Mouse (Mus musculus) left cerebral cortex, postnatal 10 days (tissue): ENCODE data around the gene Ankrd40. TPM values are rescaled to one million over a fixed set of nuclear protein-coding genes. Genes with fewer than 3 reads are reported as not detected.

ENCODE experiments used
- DNase-seq, 2 experiments: peaks; one replicate each; pipeline ENCODE4 v3.0.0; 2021 to 2022; ENCODE audit warnings: low spot score in 2 of 2, mixed read lengths in 1 of 2; ENCODE audit errors: extremely low spot score in 1 of 2
- intact Hi-C: fragments of 180-260 bp; cut with DNase I; formaldehyde crosslinking; loops from one replicate; pipeline ENCODE4 v1.15.1; 2025
- total RNA-seq, 2 experiments: library from RNA; stranded (reverse); gene quantifications; 2 replicates each; pipeline ENCODE4 v1.2.3; 2021

The Ankrd40 gene
- total RNA-seq: 10 to 100 TPM; 73.3 to 75.7 TPM

DNA sequence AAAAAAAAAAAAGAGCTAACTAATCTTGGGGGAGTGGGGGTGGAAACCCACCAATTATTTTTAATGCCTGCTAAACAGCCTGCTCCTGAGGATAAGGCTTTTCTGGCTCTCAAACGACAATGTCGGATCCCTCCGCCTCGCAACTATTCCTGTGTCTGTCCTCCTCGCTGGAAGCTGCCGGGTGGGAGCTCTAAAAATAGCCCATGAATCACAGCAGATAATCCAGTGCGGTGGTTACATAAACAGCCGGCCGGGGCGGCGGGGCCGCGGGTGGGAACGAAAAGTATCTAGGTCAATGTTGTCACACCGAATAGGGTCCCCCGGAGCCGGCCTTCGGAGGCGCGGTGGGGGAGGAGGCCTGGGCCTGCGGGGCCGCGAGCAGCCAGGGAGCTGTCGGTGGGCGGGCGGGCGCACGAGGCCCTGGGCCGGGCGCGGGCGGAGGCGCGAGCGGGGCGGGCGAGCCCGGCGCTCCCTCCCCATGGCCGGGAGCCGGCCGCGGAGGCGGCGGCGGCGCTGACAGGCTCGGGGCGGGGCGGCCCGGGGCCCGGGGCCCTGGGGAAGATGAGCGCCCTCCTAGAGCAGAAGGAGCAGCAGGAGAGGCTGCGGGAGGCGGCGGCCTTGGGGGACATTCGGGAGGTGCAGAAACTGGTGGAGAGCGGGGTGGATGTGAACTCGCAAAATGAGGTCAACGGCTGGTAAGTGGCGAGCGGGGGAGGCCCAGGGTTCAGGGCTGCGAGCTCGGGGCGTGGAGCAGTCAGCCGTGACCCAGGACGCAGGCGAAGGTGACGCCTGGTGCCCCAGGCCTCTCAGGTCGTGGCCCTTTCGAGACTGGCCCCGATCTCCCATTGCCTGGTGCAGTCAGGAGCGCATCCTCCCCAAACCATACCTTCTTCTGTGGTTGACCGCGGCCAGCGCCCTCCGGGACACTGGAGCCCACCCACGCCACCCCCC lies at the start of gene Ankrd40:
Ankrd40 (plus strand) TSS at position 309 of the 951 bp plus-strand sequence.
- intact Hi-C loops: no loop called here
- peak; percentile 96 for DNase-seq

DNA sequence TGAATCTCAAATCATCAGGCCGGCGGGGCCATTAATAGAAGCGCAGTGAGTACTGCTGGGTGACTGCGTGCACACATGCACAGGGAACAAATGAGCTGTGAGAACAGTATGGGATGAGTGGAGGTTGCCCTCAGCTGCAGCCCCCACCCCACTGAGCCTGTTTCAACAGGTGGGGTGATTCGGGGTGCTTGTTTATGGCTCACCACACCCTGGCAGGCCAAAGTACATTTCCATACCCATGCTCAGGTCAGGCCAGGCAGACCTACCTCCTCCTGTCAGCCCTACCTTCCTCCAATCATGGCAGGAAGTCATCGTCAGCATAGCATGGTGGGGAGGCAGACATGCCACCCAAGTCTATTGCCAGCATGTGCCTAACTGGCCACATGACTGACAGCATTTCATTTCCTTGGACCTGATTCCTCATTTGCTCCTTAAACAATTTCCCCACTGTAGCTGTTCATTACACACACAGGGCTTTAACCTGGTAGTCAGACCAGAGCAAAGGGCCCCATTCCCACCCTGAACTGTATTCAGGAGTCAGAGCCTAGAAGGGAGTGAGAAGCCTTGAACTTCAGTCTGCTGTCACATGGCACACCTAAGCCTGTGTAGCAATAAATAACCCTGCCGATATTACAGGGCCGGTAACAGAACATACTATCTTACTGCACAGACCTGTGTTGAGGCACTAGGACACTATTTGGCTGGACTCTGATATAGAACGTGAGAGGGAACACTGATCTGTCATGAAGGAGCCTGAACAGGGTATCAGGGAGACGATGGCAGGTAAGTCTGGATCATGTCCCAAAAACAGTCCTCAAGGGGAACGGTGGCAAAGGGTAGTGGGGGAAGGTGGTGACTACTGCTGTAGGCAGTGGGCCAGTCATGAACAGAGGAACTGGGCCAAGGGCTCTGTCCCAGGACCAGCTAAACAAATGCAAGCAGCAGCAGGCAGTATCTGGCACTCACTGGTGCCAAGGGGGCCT lies 46.3 kb upstream of the Ankrd40 start, which contains the start of gene Gm21885:
Gm21885 (plus strand) TSS at position 675 of the 983 bp plus-strand sequence.
- intact Hi-C loops: no loop called here
- DNase-seq: peak in 1 of 2 experiments; percentile 40

DNA sequence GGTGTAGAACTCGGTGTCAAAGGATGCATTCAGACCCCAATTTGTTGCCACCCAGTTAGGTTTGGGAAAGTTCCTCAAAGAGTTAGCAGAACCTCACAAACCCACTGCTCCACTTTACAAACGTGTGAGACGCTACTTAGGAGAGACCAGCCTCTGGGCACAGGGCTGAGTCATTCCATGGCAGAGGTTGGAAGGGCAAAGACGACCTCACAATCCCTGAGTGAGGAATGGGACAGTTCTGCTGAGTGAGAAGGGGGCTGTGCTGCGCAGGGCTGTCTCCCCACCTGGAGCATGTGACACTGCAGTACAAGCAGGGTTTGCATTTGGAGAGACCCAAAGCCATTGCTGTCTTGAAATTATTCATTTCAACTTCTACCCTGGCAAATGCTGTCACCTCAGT lies 45.5 kb upstream of the Ankrd40 start:
- no peak for DNase-seq
- intact Hi-C loops: no loop called here

DNA sequence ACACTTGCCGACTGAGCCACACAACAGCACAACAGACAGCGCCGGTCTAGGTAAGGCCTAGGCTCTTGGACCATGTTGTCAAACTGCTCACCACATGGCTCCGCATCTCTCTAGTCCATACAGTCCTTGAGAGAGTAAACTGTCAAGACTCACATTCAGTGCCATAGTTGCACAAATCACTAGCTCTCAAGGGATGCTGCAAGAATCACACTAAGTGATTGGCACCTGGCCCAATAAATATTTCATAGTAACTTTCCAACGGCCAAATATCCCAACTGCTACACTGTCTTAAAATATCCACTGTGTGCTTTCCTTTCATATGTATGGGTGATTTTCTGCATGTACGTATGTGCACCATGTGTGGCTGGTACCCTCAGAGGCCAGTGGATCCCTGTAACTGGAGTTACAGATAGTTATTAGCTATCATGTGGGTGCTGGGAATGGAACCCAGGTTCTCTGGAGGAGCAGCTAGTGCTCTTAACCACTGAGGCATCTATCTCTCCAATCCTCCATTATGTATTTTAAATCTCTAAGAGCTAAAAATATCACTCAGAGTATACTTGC lies 44.2 kb upstream of the Ankrd40 start:
- DNase-seq: no peak
- intact Hi-C loops: no loop called here

DNA sequence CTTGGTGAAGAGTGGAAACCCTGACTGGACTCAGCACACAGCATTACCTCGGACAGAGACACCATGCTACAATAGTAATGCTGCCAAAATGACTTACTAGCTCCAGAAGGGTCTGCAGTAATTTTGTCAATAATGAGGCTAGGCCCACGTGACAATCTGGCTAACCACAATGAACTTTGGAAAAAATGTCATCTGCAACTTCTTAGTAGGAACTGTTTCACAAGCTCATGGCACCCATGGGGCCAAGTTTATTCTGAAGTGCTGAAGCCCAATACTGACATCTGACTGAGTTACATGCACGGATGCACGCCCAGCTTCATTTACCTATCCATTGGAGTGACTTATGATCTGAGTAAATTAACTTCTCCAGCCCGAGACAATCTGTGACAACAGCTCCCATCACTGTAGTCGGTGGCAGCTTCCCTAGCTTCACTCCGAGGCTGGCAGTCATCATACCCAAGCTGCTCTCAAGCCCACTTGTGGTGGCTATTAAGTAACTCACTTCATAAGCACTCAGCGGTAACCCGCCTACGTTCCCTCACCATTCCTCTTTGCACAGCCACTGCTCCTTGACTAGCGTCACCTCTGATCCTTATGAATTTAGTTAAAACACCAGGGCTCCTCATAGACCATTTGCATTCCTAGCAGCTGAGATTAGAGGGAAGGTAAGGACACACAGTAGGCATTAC lies 41.8 kb upstream of the Ankrd40 start:
- intact Hi-C loops: no loop called here
- no peak for DNase-seq

DNA sequence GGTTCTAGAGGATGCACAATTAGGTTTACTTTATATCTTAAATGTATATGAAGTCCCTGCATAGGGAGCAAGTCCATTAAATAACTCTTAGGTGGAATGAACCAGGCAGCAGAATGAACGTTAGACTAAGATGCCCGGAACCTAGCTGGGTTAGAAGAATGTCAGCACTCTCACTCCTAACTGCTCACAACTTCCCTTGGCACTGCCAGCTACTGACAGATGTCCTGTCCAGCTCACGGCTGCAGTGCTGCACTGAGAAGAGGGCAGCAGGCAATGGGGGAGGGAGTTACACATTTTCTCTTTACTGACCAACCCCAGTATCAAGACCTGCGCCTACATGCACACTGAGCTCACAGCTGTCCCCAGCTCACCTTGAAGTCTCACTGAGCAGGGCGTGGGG lies 40.7 kb upstream of the Ankrd40 start:
- no peak for DNase-seq
- intact Hi-C loops: no loop called here

DNA sequence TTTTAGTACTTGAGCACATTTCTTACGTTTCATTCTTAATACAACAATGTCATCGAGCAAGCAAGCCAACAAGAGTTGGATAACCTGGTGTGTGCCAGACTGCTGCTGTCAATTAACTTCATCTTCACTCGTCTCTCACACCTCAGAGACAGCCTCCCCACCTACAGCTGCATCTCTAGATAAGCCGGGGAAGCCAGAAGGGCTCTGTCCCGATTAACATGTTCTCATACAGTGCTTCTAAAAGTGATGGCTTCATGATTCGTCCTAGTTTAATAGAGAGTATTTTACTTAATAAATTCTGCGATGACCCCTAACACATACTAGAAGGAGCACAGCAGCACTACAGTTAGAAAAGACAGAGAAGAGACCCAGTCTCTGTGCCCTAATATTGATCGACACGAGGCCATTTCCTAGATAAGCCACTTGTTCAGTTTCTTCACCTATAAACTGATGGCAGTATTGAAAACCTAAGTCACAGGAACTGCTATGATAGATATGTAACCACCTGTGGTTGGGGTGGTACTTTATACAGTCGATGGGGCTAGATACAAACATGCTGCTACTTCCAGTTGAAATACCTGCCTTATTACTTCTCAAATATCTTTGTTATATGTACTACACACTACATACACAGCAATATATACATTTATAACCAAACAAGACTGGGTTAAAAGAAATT lies 37.6 kb upstream of the Ankrd40 start:
- no peak for DNase-seq
- intact Hi-C loops: no loop called here

DNA sequence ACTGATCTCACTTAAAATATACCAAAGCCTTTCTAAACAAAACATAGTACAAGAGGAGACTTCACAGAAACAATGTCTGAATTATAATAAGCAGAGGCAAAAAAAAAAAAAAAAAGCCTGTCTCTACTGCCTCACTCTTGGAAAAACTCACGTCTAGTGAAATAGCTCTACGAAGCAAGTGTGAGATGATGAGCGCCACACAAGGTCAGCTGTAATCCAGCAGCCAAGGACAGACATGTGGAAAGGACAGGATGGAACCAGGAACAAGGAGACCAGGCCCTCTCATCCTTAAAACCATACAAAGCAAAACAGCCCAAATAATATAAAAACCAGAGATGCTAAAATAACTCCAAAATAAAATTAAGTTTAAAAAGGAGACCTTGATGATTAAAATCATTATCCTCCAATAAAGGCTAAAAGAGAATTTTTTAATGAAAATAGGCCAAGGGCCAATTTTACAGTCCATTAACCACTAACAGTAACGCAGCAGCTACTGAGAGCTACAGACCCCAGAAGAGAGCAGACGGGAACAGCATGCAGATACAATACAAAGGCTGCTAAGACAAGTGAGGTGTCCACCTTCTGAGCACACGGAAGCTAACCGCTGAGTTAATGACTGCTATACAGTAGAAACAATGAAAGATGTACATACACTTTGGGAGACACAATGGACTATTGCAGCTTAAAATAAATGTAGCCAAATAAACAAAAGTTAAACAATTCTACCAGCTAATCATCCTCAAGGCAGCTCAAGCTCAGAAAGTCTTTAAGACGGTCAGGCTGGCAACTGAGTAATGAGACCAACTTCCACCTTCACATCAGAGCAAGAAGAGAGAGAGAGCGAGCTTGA lies 32.6 kb upstream of the Ankrd40 start:
- DNase-seq: no peak
- intact Hi-C loops: no loop called here

DNA sequence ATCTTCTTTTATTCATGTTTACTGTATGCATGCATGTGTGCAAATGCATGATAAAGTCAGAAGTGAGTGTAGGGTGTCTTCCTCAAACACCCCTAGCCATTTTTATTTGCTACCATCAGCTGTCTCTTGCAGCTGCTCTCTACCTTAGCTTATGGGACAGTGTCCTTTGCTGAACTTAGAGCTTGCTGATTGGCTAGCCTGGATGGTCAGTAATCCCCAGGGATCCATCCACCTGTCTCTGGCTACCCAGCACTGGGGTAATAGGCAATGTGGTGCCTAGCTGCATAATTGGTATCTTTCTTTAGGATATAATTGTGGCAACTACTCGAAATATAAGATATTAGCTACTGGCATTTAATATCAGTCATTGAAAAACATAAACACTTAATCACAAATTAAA lies 15.1 kb upstream of the Ankrd40 start:
- intact Hi-C loops: no loop called here
- no peak for DNase-seq

DNA sequence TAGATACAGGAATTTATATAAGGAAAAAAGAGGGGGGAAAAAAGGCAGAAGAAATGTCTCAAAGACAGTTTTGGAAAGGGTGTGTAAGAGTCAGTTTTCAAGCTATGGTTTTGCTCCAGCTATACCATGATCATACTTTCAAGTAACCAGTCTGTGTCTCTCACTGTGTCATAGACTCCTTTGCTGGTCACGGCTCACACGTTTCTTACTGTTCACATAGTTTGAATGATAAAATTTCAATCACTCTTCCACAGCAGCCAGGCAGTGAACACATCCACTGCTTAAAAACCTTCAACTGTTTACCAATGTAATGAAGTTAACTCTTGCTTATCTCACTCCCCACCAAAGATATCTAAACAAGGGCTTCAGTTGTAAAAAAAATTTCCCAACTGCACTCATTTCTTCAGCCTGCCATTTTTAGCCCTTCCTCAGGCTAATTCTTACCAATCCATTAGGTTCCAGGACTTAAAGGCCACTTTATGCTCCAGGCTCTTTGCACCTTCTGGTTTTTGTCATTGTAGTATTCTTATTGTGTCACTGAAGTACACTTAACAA lies 13.6 kb upstream of the Ankrd40 start:
- no peak for DNase-seq
- intact Hi-C loops: no loop called here

DNA sequence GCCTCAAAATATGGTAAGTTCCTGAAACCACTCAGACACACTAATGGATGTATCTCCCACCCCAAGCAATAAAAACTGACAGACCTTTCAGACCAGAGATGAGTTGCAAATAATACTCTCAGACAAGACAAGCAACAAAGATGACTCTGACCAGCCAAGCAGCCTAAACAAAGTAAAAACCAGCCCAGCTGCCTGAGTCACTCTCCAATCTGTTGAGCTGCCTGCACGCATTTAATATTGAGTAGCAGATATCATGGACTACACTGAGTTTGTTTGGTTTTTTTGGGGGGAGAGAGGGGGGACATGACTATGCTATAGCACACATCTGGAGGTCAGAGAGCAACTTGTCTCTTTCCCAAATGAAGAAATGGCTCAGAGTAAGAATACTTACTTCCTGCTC lies 12.5 kb upstream of the Ankrd40 start:
- intact Hi-C loops: no loop called here

DNA sequence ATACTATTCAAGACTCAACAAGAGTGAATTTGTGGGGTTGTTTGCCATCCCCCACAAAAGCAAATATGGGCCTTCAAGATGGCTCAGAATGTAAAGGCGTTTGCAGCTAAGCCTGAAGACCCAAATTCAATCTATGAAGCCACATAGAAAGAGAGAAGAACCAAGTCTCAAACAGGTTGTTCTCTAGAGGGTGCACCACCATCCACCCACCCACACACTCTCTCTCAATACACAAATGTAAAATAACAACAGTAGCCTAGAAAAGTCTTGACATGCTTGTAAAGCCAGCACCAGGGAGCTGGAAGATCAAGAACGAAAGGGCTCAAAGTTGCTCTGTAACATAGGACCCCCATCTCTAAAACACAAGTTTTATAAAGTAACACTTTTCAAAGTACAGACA lies 11.3 kb upstream of the Ankrd40 start:
- intact Hi-C loops: no loop called here
- no peak for DNase-seq

More for the DNA sequence above, 12.5 kb upstream of the Ankrd40 start:
- no peak for DNase-seq

DNA sequence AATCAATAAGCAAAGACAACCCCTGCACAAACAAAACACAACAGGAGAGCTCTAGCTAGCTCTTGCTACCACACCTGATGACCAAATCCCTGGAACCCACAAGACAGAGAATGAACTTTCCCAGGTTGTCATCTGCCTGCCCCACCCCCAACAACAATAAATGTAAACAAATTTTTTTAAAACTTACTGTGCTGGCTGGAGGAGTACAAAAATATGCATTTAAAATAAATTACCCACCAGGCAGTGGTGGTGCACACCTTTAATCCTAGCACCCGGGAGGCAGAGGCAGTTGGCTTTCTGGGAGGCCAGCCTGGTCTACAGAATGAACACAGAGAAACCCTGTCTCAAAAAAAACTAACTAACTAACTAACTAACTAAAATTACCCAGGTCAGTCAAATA lies 10.8 kb upstream of the Ankrd40 start:
- intact Hi-C loops: no loop called here
- DNase-seq: no peak

DNA sequence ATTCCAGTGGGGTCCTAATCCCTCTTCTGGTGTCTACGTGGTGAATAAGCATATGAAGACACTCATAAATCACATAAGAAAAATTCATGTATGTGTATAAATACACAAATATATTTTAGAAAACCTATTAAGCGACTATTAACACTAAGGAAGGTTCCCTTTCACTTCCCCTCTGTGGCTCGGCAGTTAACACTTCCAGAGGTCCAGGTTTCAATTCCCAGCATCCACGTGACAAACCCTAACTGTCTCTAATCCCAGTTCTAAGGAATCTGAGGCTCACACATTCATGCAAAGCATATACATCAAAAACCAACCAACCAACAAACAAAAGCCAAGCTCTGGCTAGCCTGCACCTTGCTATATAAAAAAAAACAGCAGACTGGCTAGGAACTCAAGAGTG lies 10.3 kb upstream of the Ankrd40 start:
- intact Hi-C loops: no loop called here
- DNase-seq: no peak

DNA sequence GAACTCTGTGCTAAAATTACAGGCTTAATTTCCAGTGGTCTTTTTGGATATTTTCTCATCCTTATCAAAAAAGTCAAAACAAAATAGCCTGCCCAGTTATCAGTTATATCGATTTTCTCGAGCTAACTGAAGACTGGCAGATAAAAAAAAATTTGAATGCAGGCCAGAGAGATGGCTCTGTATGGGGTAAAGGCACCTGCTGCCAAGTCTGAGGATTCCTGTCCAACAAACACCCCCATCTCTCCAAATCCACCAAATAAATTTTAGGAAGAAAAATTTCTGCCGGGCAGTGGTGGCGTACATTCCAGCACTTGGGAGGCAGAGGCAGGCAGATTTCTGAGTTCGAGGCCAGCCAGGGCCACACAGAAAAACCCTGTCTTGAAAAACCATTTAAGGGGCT lies 9.7 kb upstream of the Ankrd40 start:
- intact Hi-C loops: no loop called here
- DNase-seq: no peak

DNA sequence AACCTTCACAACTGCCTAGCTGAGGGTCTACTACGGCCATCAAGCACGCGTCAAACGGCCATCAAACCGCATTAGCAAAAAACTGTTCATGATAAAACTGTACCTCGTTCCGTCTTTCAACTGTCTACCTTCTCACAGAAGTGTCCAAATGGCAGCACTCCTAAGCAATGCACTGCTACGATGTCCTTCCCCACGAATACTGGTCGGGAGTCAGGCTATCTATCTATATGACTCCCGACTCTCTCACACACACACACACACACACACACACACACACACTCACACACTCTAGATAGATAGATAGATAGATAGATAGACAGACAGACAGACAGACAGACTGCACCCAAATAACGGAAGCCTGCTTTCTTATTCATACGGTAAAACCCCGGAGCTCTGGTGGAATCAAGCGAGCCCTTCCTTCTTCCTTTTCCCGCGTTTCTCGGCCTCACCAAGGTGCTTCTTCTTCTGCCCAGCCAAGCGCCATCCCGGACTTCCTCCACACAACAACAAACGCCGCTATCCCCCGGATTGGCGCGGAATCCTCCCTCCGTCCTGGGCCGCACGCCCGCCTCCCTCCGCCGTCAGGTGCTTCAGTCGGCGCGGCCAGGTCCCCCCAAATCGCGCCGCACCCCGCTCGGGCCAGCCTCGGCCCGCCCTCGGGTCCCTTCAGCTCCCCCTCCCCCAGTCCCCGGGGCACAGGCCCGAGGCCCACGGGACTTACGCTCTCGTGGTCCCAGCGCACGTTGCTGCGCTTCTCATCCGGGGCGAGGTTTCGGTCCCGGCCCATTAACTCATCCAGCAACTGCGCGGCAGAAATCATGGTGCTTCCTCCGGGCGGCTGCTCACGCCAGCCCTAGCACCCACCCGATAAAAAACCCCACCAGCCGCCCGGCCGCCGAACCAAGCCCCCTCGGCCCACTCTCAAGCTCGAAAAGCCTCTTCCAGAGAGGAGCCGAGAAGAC lies 6.6 kb upstream of the Ankrd40 start:
- DNase-seq: peak in 1 of 2 experiments; percentile 80
- intact Hi-C loops: no loop called here
